Mouse (Mus musculus): ENCODE results near the gene Pbld1. TPM values are rescaled to one million over a fixed set of nuclear protein-coding genes. Genes with fewer than 3 reads are reported as not detected.

Gene Pbld1
- 0.27 and 0.51 TPM in 2 replicates for polyA plus RNA-seq (2012; rRNA removed)

DNA sequence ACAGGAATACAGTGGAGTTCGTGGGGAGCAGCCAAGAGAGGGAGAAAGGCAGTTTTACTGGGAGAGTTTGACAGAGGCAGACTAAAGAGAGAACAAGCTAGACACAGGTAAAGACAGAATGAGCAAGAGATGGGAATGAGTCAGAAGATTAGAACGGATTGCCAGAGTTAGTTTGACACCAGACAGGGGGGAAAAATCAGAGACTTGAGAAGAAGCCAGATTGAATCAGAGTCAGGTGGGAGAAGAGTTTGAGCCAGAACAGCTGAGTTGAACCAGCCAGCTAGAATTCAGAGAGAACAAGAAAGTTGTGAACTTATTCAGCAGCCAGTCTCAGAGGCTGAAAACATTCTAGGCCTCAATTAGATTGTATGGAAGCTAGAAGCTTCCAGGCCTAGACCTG lies at the start of gene Pbld1:
Pbld1 (plus strand) TSS at position 301 of the 400 bp plus-strand sequence.

DNA sequence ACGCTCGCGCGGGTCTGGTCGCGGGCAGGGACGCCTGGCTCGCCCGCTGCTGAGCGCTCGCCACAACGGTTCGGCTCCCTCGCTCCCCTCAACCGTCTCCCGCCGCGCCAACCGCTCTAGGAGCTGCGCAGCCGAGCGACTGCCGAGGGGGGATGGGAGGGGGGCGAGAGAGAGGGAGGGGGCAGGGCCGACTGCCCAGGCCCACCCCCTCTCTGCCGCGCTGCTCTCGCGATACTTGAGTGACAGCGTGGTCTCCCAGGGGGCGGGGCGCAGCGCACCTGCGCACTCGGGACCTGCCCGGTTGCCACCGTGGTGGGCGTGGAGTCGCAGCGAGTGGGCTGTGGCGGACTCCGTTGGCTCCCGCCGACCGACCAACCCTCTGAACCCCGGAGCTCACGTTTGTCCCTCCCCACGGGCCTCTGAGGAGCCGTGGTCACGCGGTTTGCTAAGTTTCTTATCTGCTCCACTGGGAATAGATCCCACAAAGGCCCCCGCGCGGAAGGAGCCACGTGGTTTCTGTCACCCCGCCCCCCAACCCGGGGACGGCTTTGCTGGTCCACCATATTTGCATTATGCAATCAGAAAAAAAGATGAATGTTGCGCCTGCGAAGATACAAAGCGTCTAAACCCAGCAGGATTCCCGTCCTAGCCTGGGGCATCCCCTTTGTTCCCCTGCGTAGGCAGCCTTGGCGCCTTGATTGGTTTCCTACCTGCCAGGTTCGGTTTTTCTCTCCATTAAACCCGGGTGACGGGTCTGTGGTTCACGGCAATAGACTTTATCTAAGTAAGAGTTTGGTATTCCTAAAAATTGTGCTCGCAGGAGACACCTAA lies 36.0 kb upstream of the Pbld1 start, which contains the start of the genes Hnrnph3 and Pbld2:
Hnrnph3 (minus strand) TSS at position 469 of the 831 bp plus-strand sequence.
Pbld2 (plus strand) TSS at position 567 of the 831 bp plus-strand sequence.

DNA sequence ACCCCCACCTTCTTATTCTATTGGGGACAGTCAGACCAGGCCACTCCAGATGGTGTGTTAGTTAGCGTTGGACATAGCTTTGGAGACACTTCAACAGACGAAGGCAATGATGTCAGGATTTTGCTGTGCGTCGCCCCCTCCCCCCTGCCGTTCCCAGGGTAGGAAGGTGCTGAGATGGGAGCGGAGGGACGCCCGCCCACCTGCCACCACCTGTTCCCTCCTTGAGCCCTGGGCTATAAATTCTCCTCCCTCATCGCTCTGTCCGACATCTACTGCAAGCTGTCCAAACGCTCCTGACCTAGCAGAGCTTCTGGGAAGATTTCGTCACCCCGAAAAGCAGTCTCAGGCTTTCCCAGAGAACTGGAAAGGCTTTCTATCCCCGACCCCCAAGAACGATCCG lies 39.6 kb downstream of the Pbld1 start, which contains the start of gene Atoh7:
Atoh7 (plus strand) TSS at position 131 of the 400 bp plus-strand sequence.

Other genes starting within 250 kb of the Pbld1 start
- gene Tet1, start 151.2 kb upstream of the Pbld1 start, polyA plus RNA-seq (2012; rRNA removed): 7.3 and 7.6 TPM in 2 replicates
- 17.1 and 18.0 TPM in 2 replicates for gene Slc25a16, start 139.5 kb upstream of the Pbld1 start, polyA plus RNA-seq (2012; rRNA removed)
- gene Dna2, start 113.1 kb upstream of the Pbld1 start, polyA plus RNA-seq (2012; rRNA removed): 14.5 and 17.5 TPM in 2 replicates
- 41.5 and 42.2 TPM in 2 replicates for gene Rufy2, start 79.9 kb upstream of the Pbld1 start, polyA plus RNA-seq (2012; rRNA removed)
- 191 and 199 TPM in 2 replicates for gene Hnrnph3, start 35.9 kb upstream of the Pbld1 start, polyA plus RNA-seq (2012; rRNA removed)
- gene Pbld2, start 35.8 kb upstream of the Pbld1 start, polyA plus RNA-seq (2012; rRNA removed): 2.4 and 2.7 TPM in 2 replicates
- 2.1 and 3.0 TPM in 2 replicates for gene Atoh7, start 39.5 kb downstream of the Pbld1 start, polyA plus RNA-seq (2012; rRNA removed)
- 0.26 and 1.1 TPM in 2 replicates for gene Mypn, start 143.8 kb downstream of the Pbld1 start, polyA plus RNA-seq (2012; rRNA removed)
- 39.3 and 42.4 TPM in 2 replicates for gene Herc4, start 183.6 kb downstream of the Pbld1 start, polyA plus RNA-seq (2012; rRNA removed)

All from central nervous system, embryonic 14 days (tissue).